Mouse (Mus musculus): ENCODE measurements around the gene Slc38a10.

Gene Slc38a10

DNA sequence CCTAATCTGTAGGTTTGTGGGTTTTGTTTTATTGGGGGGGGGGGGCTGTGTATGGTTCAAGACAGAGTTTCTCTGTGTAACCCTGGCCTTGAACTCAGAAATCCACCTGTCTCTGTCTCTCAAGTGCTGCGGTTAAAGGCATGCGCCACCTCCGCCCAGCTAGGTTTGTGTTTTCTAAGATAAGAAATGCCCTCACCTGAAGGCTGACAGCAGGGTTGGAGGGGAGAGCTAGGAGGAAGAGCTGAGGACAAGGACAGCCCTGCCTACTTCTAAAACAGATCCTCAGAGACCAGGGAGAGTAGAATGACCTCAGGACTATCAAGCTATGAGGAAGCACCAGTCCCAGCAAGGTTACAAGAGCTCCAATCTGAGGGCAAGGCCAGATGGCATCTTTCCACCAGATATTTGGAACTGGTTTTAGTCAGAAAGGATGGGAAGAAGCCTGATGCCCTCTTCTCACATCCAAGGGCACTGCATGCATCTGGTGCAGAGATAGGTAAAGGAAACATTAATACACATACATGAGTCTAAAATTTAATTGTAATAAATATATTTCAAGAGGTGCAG lies 47.6 kb downstream of the Slc38a10 start:
- no peak for DNase-seq (ENCODE audit: low read depth, low spot score)

DNA sequence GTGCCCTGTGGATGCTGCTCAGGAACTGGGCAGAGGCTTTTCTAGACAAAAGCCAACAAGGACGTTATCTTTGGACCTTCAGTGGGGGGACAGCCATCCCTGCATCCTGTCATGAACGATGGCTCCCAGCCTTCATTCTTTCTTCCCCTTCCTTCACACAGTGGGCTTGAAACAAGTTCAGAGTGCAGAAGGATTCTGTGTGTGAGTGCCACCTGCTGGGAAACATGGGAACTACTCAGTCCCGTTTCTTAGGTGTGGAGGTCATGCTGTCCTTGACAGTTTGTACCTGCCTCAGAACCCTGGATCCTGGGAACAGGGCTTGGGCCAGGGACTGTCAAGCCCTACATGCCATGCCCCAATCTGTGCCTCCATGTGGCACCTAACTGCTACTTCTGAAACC lies 50.1 kb downstream of the Slc38a10 start:
- DNase-seq (ENCODE audit: low read depth, low spot score) = peak; percentile 72

DNA sequence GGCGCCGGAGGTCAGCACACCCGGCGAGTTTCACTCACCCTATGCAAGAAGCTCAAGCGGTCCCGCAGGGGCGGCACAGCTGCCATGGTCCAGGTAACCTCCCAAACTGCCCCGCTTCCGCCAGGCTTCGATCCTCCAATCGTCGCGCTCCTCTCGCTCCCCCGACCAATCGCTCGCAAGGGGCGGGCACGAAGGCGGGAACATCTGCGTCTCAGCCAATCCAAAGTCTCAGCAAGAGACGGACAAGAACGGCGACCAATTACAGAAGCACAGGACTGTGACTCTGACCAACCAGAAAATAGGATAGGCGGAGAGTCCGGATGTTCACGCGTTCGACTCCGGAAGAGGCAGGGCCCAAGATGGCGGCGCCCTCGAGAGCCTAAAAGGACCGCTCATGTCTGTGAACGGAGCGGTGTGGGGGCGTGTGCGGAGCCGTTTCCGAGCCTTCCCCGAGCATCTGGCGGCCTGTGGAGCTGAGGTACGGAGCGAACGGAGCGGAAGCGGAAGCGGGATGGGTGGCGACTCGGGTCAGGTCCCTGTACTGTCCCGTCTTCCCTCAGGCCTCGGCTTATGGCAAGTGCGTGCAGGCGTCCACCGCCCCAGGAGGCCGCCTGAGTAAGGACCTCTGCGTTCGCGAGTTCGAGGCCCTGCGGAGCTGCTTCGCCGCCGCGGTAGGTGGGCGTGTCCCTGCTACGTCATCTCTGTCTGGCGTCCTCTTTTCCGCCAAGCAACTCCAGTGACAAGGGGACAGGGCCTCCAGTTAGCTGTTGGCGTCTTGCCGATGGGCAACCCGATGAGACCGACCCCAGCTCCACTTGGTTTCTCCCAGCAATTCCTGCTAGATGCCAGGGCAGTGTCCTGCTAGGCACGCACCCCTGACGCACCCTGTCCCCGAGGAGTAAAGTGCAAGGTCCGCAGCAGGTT lies 52.3 kb downstream of the Slc38a10 start, which contains the start of the genes Tepsin and Ndufaf8:
Tepsin (minus strand) TSS at position 144 of the 924 bp plus-strand sequence.
Ndufaf8 (plus strand) TSS at position 341 of the 924 bp plus-strand sequence.
- peak; percentile 98 for DNase-seq (ENCODE audit: low read depth, low spot score)

DNA sequence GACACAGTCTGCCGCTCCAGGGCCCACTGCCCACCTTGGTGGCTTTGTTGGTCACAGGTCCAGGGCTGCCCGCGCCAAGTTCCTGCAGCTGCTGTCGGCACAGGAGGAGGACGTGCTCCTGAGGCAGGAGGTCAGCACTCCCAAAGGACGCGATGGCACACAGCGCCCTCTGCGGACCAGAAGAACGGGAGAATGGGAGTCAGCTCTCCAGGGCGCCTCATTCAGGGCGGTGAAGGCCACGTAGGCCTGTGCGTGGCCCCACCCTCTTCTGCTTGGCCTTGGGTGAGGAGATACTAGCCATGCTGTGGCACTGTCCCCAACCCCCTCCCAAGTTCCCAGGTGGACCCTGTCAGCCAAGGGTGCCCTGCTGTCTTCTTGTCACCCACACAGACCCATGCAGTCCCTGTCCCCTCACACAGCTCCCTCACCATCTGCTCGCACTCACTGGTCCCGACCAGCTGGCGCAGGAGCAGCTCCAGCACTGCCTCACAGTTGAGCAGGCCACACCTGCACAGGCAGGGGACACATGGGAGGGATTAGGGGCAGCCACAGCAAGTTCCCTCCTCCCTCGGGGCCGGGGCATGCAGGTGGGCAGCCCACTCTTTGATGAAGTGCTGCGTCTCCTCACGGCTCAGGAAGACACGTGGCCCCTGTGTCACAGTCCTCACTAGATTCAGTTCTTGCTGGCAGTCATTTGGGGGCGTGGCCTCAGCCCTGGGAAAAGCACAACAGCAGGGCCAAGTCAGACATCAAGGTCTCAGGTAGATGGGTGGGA lies 58.1 kb downstream of the Slc38a10 start:
- no peak for DNase-seq (ENCODE audit: low read depth, low spot score)

DNA sequence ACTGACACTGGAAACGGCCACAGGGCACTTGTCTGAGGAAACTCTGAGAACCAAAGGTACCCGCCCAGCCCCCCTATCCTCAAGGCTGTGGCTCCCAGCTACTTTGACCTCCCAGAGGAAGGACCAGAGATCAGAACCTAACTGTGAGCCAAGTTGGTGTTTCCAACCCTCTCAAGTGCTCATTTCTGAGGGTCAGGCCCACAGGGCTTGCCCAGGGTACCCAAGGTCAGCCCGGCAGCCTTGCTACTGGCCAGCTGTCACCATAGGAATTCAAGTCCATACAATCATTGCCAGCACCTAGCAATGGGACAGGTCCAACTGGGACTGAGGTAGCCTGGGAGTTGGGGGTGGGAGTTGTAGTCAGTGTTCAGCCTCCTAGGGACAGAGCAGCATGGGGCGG lies 60.5 kb downstream of the Slc38a10 start:
- no peak for DNase-seq (ENCODE audit: low read depth, low spot score)

DNA sequence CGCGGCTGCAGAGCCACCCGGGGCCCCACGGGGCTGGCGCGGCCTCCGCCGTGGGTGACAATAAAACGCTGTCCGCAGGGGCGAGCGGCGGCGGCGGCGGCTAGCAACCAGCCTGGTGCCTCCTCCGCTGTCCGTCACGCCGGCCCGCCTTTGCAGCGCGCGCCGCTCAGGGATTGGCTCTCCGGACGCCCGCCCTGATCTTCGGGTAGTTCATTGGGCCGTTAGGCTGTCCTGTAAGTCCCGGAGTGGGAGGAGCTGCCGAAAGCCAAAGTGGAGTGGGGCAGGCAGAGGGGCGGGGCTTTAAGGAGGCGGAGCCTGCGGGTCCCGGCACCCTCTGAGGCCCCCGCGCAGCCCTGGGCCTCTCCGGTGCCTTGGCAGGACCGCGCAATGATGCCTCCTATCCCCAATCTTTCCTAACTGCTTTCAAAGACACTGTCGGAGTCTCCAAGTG lies 64.4 kb downstream of the Slc38a10 start, which contains the start of gene Cep131:
Cep131 (minus strand) TSS at position 126 of the 451 bp plus-strand sequence.
- DNase-seq (ENCODE audit: low read depth, low spot score) = peak; percentile 97

DNA sequence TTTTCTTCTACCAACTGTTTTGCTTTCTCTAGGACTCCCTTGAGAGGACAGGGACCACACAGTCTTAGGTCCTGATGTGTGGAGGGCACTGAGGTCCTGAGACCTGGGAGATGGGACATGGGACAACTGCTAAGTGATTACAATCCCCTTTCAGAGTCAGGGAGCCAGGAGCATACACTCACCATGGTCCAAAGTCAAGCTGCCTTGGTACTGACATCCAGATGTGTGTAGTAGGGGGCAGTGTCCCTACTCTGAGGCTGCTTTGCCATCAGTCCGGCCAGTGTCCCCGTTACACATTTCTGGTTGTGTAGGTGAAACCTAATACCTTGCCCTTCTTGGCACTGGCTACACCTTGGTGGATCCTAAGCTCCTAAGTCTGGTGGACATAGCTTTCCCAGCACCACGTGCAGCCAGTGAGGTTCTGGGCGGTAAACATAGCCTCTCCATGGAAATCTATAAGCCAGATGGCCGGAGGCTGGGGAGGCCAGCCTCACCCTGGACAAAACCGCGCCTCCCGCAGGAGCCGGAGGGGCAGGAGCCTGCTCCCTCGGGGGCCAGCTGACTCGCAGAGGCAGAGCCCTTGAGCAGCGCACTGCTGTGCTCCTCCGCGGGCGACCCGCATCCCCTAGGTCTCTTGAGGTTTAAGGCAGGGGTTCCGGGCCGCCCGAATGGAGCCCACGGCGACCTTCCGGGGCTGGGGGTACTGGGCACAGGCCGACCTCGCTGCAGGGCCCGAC lies 65.1 kb downstream of the Slc38a10 start:
- DNase-seq (ENCODE audit: low read depth, low spot score) = peak; percentile 18

DNA sequence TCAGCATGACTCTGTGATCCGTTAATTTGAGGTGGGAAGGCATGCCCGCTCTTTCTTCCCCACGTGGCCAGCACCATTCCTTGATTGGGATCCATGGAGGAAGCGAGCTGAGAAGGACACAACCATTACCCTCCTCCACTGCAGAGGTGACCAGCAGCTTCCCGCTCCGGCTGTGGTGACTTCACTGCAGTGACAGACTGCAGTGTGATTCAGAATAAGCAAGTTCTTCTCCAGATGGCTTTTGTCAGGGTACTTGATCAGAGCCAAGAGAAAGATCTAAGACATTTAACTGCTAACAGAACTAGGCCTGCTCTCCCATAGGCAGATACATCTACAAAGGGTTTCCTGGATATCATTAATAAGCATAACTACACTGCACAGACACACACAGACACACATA lies 70.9 kb downstream of the Slc38a10 start:
- DNase-seq (ENCODE audit: low read depth, low spot score) = no peak

DNA sequence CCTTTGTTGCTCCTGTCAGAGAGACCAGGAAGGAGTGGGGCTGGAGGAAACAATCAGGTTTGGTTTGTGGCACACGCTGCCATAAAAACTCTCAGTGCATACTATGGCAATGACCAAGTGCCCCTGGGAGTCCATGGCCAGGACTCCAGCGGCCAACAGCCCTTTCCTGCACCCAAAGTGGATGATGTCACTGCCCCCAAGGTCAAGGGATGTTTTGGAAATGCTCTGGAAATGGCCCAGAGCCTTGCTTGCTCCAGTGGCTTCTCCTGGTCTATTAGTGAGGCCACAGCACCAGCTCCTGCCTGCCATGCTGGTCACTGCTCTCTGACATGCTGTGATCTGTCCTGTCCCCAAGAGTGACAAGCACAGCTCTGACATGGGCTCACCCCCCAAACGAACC lies 75.0 kb downstream of the Slc38a10 start:
- no peak for DNase-seq (ENCODE audit: low read depth, low spot score)

DNA sequence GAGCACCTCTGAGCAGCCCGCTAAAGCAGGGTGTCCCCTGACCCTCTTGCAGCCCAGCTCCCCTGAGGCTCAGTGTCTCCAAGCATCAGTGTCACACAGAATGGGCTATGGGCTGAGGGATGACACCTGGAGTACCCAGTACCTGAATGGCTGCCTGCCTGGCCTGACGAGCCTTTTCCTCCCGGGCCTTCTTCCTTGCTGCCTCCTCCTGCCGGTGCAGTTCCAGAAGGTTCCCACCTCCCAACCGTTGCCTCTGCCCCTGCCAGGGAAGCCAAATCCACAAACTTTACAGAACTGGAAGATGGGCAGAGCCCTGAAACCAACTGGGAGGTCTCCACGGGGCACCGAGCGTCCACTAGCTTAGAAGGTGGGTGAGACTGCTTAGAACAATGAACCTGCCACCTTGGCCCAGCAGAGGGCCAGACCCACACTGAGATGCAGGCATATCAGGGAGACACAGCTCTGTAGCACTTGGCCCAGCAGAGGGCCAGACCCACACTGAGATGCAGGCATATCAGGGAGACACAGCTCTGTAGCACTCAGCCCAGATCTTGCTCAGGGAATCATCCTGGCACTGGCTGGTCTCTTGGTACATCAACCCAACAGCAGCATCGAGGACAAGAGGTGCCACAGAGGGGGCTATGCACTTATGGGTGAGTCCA lies 78.0 kb downstream of the Slc38a10 start:
- DNase-seq (ENCODE audit: low read depth, low spot score) = no peak

DNA sequence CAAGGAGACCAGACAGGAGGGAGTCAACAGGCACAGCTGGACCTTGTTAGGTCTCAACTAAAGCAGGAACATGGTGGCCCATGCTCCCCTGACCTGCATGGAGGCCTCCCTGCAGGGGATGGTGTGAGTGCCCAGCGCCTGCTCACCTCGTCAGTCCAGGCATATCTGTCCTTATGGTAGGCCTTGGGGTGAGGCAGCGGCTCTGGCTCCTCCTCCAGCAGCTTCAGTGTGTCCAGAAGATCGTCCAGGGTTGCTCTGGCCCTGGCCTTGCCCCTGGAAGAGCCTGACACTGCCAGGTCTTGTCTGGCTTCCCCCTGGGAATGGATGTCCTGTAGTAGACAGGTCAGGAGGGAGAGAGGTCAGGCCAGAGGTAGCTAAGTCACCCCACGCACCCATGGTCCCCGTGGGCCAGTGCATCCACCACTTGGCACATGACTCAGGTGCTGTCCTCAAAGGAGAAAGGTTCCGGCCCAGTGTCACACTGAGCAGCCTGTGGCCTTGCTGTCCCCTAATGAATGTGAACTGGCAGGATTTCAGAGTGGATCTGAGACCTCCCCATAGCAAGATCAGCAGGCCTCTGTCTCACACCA lies 79.3 kb downstream of the Slc38a10 start:
- no peak for DNase-seq (ENCODE audit: low read depth, low spot score)

DNA sequence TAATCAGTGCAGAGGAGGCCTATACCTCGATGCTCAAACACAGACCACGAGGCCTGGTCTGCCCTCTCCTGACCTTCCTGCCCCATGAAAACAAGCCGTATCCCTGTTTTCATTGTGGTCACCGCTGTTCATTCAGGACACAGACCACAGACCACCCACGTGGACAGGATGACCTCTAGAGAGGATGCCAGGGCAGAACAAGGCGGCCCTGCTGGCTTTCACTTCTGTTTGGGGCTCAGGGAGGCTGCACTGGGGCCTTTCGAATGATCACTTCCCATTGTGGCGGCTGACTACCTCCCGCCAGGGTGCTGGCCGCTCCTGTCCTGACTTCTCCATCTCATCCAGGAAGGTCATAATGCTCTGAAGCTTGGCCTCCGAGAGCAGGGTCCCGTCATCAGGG lies 80.1 kb downstream of the Slc38a10 start:
- DNase-seq (ENCODE audit: low read depth, low spot score) = no peak

DNA sequence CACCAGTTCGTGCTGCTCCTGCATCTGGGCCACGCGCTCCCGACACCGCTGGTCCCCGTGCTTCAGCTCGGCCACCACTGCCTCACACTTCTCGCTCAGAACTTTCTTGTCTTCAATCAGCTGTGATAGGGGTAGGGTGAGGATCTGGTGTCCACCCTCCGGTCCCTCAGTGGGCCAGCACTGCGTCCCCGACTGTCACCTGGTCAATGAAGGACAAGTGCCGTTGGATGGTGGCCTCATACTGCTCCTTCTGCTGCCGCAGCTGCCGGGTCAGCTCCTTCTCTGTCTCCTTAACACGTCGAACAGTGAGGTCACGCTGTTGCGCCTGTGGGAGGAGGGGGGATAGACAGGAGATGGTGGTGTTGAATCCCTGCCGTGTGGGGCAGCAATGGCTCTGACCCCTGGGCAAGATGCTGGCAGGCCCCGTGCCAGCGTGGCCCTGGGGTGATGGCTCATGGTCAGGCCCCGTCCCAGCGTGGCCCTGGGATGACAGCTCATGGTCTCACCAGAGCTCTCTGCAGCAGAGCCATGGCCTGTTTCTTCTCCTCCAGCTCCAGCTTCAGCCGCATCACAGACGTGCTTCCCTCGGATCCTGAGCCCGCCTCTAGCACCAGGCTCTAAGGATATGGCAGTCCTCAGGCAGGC lies 80.7 kb downstream of the Slc38a10 start:
- no peak for DNase-seq (ENCODE audit: low read depth, low spot score)

DNA sequence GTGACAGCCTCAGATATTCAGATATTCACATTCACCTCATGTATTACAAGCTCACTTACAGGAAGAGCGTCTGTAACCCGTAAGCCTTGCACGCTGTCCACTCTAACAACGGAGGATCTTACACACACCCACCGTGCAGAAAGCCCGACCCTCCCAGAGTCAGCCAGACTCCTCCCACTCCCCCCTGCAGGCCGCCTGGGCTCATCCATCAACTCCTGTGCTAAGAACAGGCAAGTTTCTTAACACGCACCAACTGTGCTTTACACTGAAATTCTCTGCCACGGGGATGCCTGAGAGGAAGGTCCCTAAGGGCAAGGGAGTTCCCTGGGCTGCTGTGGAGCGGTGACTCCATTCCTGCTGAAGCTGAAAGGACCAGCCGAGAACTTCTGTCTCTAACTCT lies 81.9 kb downstream of the Slc38a10 start:
- DNase-seq (ENCODE audit: low read depth, low spot score) = no peak

DNA sequence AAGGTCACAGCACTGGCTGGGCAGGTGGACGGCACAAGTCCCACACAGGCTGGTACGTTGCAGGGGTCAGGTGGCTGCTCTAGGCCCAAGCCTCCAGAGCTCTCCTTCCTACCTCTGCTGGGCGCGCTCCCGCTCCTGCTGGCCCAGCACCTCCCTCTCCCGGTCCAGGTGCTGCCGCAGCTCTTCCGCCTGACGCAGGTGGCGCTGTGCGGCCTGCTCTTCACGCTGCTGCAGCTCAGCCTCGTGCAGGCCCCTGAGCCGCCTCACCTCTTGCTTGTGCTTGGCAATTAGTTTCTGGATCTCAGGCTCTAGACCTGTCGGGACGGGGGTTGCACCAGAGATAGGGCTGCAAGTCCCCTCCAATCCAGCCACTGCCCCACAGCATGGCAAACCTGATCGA lies 83.3 kb downstream of the Slc38a10 start:
- DNase-seq (ENCODE audit: low read depth, low spot score) = no peak

DNA sequence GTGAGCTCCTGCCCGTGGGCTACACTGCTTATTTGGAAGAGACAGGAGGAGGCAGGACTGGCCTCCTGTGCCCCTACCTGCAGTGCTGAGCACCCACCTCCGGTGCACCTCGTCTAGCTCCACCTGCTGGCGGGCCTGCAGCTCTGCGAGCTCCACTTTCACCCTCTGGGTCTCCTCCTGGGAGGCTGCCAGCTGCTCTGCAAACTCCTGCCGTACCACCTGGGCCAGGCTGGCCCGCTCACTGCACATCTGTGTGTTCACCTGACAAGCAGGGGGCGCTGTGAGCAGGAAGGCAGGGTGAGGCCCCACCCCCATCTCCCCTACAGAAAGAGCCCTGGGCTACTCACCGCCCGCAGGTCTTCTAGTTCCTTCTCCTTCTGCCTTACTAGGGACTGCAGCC lies 85.9 kb downstream of the Slc38a10 start:
- DNase-seq (ENCODE audit: low read depth, low spot score) = peak; percentile 33

DNA sequence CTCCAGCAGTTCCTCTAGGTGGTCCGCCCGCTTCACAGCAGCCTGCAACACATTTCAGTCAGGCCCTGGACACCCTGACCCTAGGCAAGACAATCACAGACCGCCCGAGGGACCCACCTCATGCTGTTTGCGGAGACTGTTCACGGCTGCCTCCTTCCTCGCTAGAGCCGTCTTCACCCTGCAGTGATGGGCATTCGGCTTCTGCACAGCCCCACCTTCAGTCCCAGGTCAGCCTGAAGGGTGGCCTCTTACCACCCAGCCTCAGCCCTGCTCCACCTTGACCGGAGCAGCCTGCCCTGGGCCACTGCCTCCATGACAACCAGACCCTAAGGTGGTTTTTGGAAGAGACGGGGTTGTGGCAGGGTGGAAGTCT lies 86.5 kb downstream of the Slc38a10 start:
- no peak for DNase-seq (ENCODE audit: low read depth, low spot score)

DNA sequence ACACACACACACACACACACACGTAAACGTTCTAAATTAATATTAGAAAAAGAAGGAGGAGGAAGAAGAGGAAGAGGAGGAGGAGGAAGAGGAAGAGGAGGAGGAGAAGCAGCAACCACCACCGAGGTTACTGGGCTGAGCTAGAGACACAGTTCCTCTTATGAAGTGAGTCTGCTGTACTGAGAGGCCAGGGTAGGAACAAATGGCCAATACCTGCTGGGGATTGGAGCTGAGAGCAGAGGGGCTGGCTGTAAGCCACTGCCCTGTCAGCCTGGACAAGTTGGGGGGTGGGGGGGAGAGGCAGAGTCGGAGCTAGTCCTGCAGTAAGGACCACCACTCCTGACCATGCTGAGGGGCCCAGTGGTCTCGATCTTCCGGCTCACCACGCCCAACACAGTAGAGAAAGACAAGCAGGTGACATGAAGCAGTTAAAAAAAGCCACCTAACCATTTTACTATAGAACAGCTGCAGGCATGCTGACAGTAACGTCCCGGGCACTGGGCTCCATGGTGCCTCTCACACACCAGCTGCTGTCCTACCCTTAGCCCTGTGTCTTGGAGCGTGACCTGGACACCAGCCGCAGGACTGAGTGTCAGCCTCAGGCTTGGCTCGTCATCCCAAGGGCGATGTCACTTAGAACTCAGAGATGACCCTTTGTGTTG lies 87.0 kb downstream of the Slc38a10 start:
- no peak for DNase-seq (ENCODE audit: low read depth, low spot score)

DNA sequence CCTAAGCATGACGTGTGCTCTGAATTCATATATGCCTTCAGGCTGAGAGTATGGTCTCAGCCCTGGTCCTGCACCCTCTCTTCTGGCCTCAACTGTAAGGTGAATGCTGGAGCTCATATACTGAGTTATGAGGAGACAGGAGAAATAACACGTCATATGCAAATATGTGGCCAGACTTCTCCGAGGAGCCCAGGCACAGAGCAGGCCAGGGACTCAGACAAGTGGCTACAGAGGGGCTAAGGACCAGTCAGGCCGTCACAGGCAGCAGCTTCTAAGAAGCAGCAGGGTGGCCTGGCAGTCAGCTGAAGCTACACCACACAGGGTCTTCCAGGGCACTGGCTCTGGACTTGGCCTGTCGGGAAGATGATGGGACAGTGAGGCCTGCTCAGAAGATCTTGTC lies 87.8 kb downstream of the Slc38a10 start:
- DNase-seq (ENCODE audit: low read depth, low spot score) = no peak
